Mouse (Mus musculus): ENCODE measurements around the gene Reep1. TPM values are rescaled to one million over a fixed set of nuclear protein-coding genes. Genes with fewer than 3 reads are reported as not detected.
A peak's percentile ranks its signal among the peaks of the same experiment; 100 is the strongest.
"Not testable (repeated sequence)": the region's sequence is repeated elsewhere in the genome, so short reads cannot be mapped to it uniquely, and the experiment has no call there.

The Reep1 gene
- total RNA-seq, 2 experiments from 2014 or later, result not detected

- no peak for ATAC-seq (replicated peaks; ENCODE audit: low FRiP score, poor library complexity, severe bottlenecking)
Observed at GRCm38 (mm10) chr6:71829768-71830167, 122.4 kb downstream of the Reep1 start.

DNA sequence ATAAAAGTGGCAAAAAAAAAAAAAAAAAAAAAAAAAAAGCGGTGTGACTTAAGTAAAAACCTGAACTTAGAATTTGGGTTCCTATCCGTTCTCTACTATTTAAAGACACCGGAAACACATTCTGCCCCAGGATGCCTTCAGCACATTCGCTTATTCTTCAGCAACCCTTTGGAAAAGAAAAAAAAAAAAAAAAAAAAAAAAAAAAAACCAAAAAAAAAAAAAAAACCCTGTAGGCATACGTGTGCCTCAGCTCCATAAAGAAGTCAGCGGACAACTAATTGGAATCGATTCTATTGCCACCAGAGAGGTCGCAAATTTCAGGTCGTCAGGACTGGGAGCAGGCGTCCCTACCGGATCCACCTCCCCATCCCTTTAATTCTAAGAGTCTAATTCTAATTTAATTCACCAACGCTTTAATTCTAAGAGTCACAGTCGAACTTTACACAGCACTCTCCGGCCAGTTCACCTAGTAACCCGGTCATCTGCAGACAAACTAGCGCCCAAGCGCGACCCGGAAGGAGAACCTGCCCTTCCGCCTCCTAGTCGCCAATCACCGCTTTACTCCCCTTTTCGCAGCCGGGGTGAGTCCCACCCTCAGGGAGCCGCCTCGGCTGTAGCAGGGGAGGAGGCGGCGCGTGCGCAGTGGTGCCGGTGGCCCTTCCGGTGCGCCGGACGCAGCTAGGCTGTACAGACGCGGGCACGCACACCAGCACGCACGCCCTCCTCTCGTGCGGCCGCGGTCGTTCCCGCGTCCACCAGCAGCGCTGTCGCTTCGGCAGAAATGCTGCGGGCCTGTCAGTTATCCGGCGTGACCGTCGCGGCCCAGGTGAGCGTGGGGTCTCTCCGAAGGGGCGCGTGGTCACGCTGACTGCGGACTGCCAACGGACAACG, 123.6 kb downstream of the Reep1 start, which contains the start of gene Immt:
Gene Immt (plus strand): TSS at position 642 of the 891 bp plus-strand sequence.
- peak; percentile 96 for ATAC-seq (replicated peaks; ENCODE audit: low FRiP score, poor library complexity, severe bottlenecking)

- ATAC-seq (replicated peaks; ENCODE audit: low FRiP score, poor library complexity, severe bottlenecking), result peak; percentile 94
Observed at GRCm38 (mm10) chr6:71831581-71831960, 124.2 kb downstream of the Reep1 start.

GRCm38 (mm10) chr6:71836811-71837210, 129.4 kb downstream of the Reep1 start:
- ATAC-seq (replicated peaks; ENCODE audit: low FRiP score, poor library complexity, severe bottlenecking), result no peak

GRCm38 (mm10) chr6:71839815-71840214, 132.5 kb downstream of the Reep1 start:
- no peak for ATAC-seq (replicated peaks; ENCODE audit: low FRiP score, poor library complexity, severe bottlenecking)

DNA sequence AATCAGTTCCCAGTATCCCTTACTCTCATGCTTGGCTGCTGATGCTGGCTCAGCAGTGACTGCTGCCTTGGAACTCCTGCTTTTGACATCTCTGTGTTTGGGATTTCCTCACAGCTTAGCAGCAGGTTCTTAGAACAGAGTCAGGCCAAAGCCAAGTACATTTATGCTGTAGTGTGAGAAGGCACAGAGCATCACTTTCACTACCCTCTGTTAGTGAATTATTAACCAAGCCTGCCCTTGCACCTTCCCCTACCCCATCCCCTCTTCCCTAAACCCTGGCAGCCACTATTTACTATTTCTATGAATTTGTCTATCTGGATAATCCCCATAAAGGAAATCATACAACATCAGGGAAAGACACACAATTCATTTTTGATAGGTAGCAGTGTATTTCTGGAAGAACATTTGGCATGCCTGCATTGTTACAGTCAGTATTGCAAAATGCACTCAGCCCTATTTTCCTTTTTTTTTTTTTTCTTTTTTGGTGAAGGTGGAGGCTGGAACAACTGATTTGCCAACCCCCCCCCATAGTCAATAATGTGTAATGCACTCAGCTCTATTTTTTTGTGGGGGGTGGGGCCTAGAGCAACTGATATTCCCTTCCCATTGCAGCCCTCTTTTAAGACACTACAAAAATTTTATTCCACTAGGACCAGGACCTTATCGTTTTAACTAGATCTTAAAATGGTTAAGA, 133.4 kb downstream of the Reep1 start:
- ATAC-seq (replicated peaks; ENCODE audit: low FRiP score, poor library complexity, severe bottlenecking), result no peak

GRCm38 (mm10) chr6:71846906-71847305, 139.5 kb downstream of the Reep1 start:
- ATAC-seq (replicated peaks; ENCODE audit: low FRiP score, poor library complexity, severe bottlenecking), result not testable (repeated sequence)

Other genes with a start within 250 kb of the Reep1 start
- 5.2 and 11.9 TPM in 2 replicates for gene Rnf103, start 213.7 kb upstream of the Reep1 start, total RNA-seq (2015; ENCODE audit: low replicate concordance)
- 11.5 and 13.4 TPM in 2 replicates for gene Rnf103, start 213.7 kb upstream of the Reep1 start, total RNA-seq (2017; ENCODE audit: low replicate concordance)
- gene Chmp3, start 163.8 kb upstream of the Reep1 start, total RNA-seq (2015; ENCODE audit: low replicate concordance), result 35.2 and 58.1 TPM in 2 replicates
- gene Chmp3, start 163.8 kb upstream of the Reep1 start, total RNA-seq (2017; ENCODE audit: low replicate concordance), result 142 and 194 TPM in 2 replicates
- 64.6 and 90.1 TPM in 2 replicates for gene Kdm3a, start 74.6 kb upstream of the Reep1 start, total RNA-seq (2015; ENCODE audit: low replicate concordance)
- gene Kdm3a, start 74.6 kb upstream of the Reep1 start, total RNA-seq (2017; ENCODE audit: low replicate concordance), result 85.6 and 117 TPM in 2 replicates
- 1.5 and 9.8 TPM in 2 replicates for gene Mrpl35, start 119.4 kb downstream of the Reep1 start, total RNA-seq (2015; ENCODE audit: low replicate concordance)
- gene Mrpl35, start 119.4 kb downstream of the Reep1 start, total RNA-seq (2017; ENCODE audit: low replicate concordance), result 4.0 and 16.1 TPM in 2 replicates
- 50.5 and 60.8 TPM in 2 replicates for gene Immt, start 123.8 kb downstream of the Reep1 start, total RNA-seq (2015; ENCODE audit: low replicate concordance)
- 40.0 and 44.0 TPM in 2 replicates for gene Immt, start 123.8 kb downstream of the Reep1 start, total RNA-seq (2017; ENCODE audit: low replicate concordance)
- 26.3 and 53.6 TPM in 2 replicates for gene Ptcd3, start 201.2 kb downstream of the Reep1 start, total RNA-seq (2015; ENCODE audit: low replicate concordance)
- gene Ptcd3, start 201.2 kb downstream of the Reep1 start, total RNA-seq (2017; ENCODE audit: low replicate concordance), result 25.1 and 32.9 TPM in 2 replicates
- gene Polr1a, start 201.5 kb downstream of the Reep1 start, total RNA-seq (2015; ENCODE audit: low replicate concordance), result 4.0 and 44.0 TPM in 2 replicates
- gene Polr1a, start 201.5 kb downstream of the Reep1 start, total RNA-seq (2017; ENCODE audit: low replicate concordance), result 7.7 and 11.3 TPM in 2 replicates

Measured in erythroblast, adult 5-6 weeks (primary cell).